Mouse (Mus musculus) hindbrain, postnatal 0 days (tissue): ENCODE data around the gene Cabp7. TPM values are rescaled to one million over a fixed set of nuclear protein-coding genes. Genes with fewer than 3 reads are reported as not detected.

Experiments
- ATAC-seq: fragments of 200-750 bp; cut with Nextera tagmentation; 2 replicates; pipeline ENCODE4 v1.8.0; 2017; ENCODE audit warnings: mild to moderate bottlenecking, moderate TSS enrichment, moderate library complexity
- DNase-seq: peaks from one replicate; pipeline ENCODE4 v3.0.0-alpha.2; 2015; ENCODE audit warnings: low spot score
- H3K27ac ChIP-seq: fragments of 300-500 bp; sonication (generic); 2 replicates; pipeline ENCODE4 v1.5.1; 2014; ENCODE audit warnings: mild to moderate bottlenecking
- H3K27me3 ChIP-seq: fragments of 300-500 bp; sonication (generic); 2 replicates; pipeline ENCODE4 v1.6.1; 2014; ENCODE audit warnings: low read length, mixed read lengths; ENCODE audit not compliant: insufficient read depth
- H3K36me3 ChIP-seq: fragments of 300-500 bp; sonication (generic); 2 replicates; pipeline ENCODE4 v1.6.1; 2014; ENCODE audit warnings: low read length, mixed read lengths; ENCODE audit not compliant: insufficient read depth
- H3K4me1 ChIP-seq: fragments of 300-500 bp; sonication (generic); 2 replicates; pipeline ENCODE4 v1.6.1; 2014; ENCODE audit warnings: antibody characterized with exemption, low read length, mixed read lengths; ENCODE audit not compliant: insufficient read depth
- H3K4me2 ChIP-seq: fragments of 300-500 bp; sonication (generic); 2 replicates; pipeline ENCODE4 v1.6.1; 2014; ENCODE audit warnings: low read depth, mild to moderate bottlenecking, low read length, moderate library complexity, mixed read lengths
- H3K4me3 ChIP-seq: fragments of 300-500 bp; sonication (generic); 2 replicates; pipeline ENCODE4 v1.5.1; 2014; ENCODE audit warnings: low read length
- H3K9ac ChIP-seq: fragments of 300-500 bp; sonication (generic); replicated peaks from 2 replicates; pipeline ENCODE4 v1.6.1; 2014; ENCODE audit warnings: mild to moderate bottlenecking, low read length, moderate library complexity, mixed read lengths
- H3K9me3 ChIP-seq: fragments of 300-500 bp; sonication (generic); 2 replicates; pipeline ENCODE4 v1.6.1; 2016; ENCODE audit warnings: low read length, mixed read lengths
- CTCF ChIP-seq: IDR thresholded peaks from 2 replicates; pipeline ENCODE4 v1.5.1; 2016; ENCODE audit warnings: antibody characterized with exemption, control low read depth, low read depth
- WGBS: fragments of 180-500 bp; shearing (Covaris S2); extraction: QIAGEN DNeasy Blood & Tissue Kit; methylation state at CpG from one replicate; pipeline ENCODE4 v1.1.7; 2014; 5-methylcytosine and 5-hydroxymethylcytosine counted together
- polyA plus RNA-seq: library from polyadenylated mRNA; unstranded; fragments of >200 nt; fragmentation: Nextera tagmentation; extraction: Ambion mirVana; gene quantifications from 2 replicates; pipeline ENCODE4 v1.2.1, GENCODE M21; 2015
- total RNA-seq: library from RNA; depleted of rRNA; stranded (reverse); fragments of >200 nt; gene quantifications from 2 replicates; pipeline ENCODE4 v1.2.3, GENCODE M21; 2014; rRNA removed

Cabp7 gene
- total RNA-seq, result 20.4 and 23.6 TPM in 2 replicates
- polyA plus RNA-seq, result 2.9 and 3.3 TPM in 2 replicates

- no peak for TF ChIP-seq CTCF
- Histone ChIP-seq H3K36me3 (no peaks in the 10 kb centered on the region), H3K9ac (peak within 1 kb of the TSS; percentile 55), H3K4me1 (no peaks in the 10 kb centered on the region; the same call in 1 of the 2 replicates), H3K9me3 (no peaks in the 10 kb centered on the region), H3K4me2 (peak within 1 kb of the TSS; percentile 98), H3K4me3 (peak within 1 kb of the TSS; percentile 60), H3K27ac (no peak within 1 kb of the TSS), H3K27me3 (peaks cover 46% of the 10 kb centered on the region)
- DNase-seq, result no peak
- no peak for ATAC-seq
- 0% methylated on average over 11 of the region's 73 CpGs for WGBS
Observed at GRCm38 (mm10) chr11:4746733-4747132, at the start of gene Cabp7. Gene Cabp7, minus strand, starts transcription at chr11:4746778.

GRCm38 (mm10) chr11:4793006-4793405 lies 46.4 kb upstream of the Cabp7 start:
- Histone ChIP-seq H3K4me3 (no peak overlapping the region), H3K4me2 (no peak overlapping the region), H3K9me3 (no peaks in the 10 kb centered on the region), H3K36me3 (peaks cover 8% of the 10 kb centered on the region; the same call in 1 of the 2 replicates), H3K27ac (no peak overlapping the region), H3K4me1 (no peaks in the 10 kb centered on the region), H3K9ac (no peak overlapping the region), H3K27me3 (no peaks in the 10 kb centered on the region)
- ATAC-seq (no peak), DNase-seq (no peak)
- no peak for TF ChIP-seq CTCF
- 21% methylated on average over 3 of the region's 3 CpGs for WGBS

- no peak overlapping the region for H3K27ac ChIP-seq
- ATAC-seq (no peak), DNase-seq (peak; percentile 43)
- no peaks in the 10 kb centered on the region for H3K27me3 ChIP-seq
- H3K9me3 ChIP-seq, result no peaks in the 10 kb centered on the region
- no peak for TF ChIP-seq CTCF
- H3K4me3 ChIP-seq, result no peak overlapping the region
- no peak overlapping the region for H3K4me2 ChIP-seq
- H3K36me3 ChIP-seq, result peaks cover 10% of the 10 kb centered on the region
- H3K4me1 ChIP-seq, result no peaks in the 10 kb centered on the region
- 17% methylated on average over 6 of the region's 6 CpGs for WGBS
- H3K9ac ChIP-seq, result no peak overlapping the region
Observed at GRCm38 (mm10) chr11:4791549-4791948, 45.0 kb upstream of the Cabp7 start.

GRCm38 (mm10) chr11:4789691-4790090 lies 43.1 kb upstream of the Cabp7 start:
- peaks cover 17% of the 10 kb centered on the region for H3K36me3 ChIP-seq

GRCm38 (mm10) chr11:4784629-4785142 lies 38.1 kb upstream of the Cabp7 start:
- no peak overlapping the region for H3K4me2 ChIP-seq
- no peak overlapping the region for H3K4me3 ChIP-seq
- no peak for TF ChIP-seq CTCF
- peaks cover 32% of the 10 kb centered on the region for H3K36me3 ChIP-seq
- ATAC-seq, result no peak
- no peak overlapping the region for H3K9ac ChIP-seq
- WGBS, result 82% methylated on average over 5 of the region's 5 CpGs
- no peaks in the 10 kb centered on the region for H3K4me1 ChIP-seq
- H3K27me3 ChIP-seq, result no peaks in the 10 kb centered on the region
- DNase-seq, result no peak
- no peaks in the 10 kb centered on the region for H3K9me3 ChIP-seq
- no peak overlapping the region for H3K27ac ChIP-seq

More at GRCm38 (mm10) chr11:4789691-4790090, 43.1 kb upstream of the Cabp7 start:
- Histone ChIP-seq H3K9me3 (no peaks in the 10 kb centered on the region), H3K27me3 (no peaks in the 10 kb centered on the region), H3K4me3 (no peak overlapping the region), H3K9ac (no peak overlapping the region), H3K4me1 (no peaks in the 10 kb centered on the region), H3K4me2 (no peak overlapping the region), H3K27ac (no peak overlapping the region)
- TF ChIP-seq CTCF, result no peak
- ATAC-seq, result no peak
- no peak for DNase-seq
- 74% methylated on average over 5 of the region's 5 CpGs for WGBS

- no peak overlapping the region for H3K27ac ChIP-seq
- H3K4me1 ChIP-seq, result no peaks in the 10 kb centered on the region
- H3K9ac ChIP-seq, result no peak overlapping the region
- no peak overlapping the region for H3K4me2 ChIP-seq
- DNase-seq (no peak), ATAC-seq (no peak)
- H3K9me3 ChIP-seq, result no peaks in the 10 kb centered on the region
- peaks cover 42% of the 10 kb centered on the region for H3K36me3 ChIP-seq
- no peak overlapping the region for H3K4me3 ChIP-seq
- WGBS, result 84% methylated on average over 3 of the region's 3 CpGs
- TF ChIP-seq CTCF, result no peak
- no peaks in the 10 kb centered on the region for H3K27me3 ChIP-seq
Observed at GRCm38 (mm10) chr11:4783116-4783515, 36.5 kb upstream of the Cabp7 start.

- TF ChIP-seq CTCF, result no peak
- WGBS, result 84% methylated on average over 3 of the region's 3 CpGs
- no peak for ATAC-seq
- Histone ChIP-seq H3K9ac (no peak overlapping the region), H3K9me3 (no peaks in the 10 kb centered on the region), H3K36me3 (peaks cover 34% of the 10 kb centered on the region; the same call in 1 of the 2 replicates), H3K27ac (no peak overlapping the region), H3K4me2 (no peak overlapping the region), H3K4me1 (no peaks in the 10 kb centered on the region), H3K27me3 (no peaks in the 10 kb centered on the region), H3K4me3 (no peak overlapping the region)
- no peak for DNase-seq
Observed at GRCm38 (mm10) chr11:4780927-4781326, 34.3 kb upstream of the Cabp7 start.
